Mouse (Mus musculus) induced T-regulatory cell, adult 2 months (primary cell): ENCODE measurements around the gene Ngf.

Source experiments
- DNase-seq: peaks from one replicate; pipeline ENCODE4 v3.0.0-alpha.2; 2012; ENCODE audit warnings: low read depth

Gene Ngf

DNA sequence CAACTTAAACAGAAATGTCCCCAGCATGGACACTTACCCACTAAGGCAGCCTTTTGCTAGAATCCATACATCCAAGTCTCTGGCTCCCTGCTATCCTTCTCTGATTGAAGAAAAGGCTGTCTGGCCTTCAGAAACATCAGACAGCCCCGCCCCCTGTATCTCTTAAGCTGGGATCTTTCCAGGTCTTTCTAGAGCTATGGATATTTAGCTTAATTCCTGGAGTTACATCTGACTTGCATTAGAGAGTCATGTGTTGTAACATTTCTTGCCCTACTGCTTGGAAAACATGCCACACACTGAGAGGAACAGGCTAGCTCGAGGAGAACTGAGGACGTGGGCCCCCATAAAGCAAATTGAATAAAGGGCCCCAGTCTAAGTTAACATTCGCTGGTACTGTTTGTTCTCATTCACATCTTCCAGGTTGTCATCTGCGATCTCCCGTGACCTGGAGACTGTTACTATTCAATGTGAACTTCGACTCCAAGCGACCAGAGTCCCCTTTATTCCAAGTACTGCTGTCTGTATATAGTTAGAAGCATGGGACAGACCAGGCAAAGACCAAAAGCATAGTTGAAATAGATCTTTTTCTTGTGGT, 38.0 kb downstream of the Ngf start:
- DNase-seq: no peak

DNA sequence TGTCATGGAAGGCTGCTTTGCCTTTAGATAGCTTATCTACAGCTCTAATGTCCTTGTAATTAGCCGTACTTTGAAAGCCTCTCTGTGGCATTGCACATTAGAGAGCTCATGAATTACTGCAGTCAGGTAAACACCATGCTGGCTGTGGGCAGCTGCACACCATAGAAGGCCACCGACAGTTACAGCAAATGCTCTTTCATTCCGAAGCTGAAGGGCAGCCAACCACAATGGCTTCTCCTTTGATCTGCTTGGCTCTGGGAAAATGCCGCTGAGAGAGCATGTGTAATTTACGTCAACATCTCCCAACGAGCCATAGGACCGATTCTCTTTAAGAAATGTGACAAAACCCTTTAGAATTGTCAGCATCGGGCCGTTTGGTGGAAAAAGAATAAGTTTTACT, 38.7 kb downstream of the Ngf start:
- no peak for DNase-seq

DNA sequence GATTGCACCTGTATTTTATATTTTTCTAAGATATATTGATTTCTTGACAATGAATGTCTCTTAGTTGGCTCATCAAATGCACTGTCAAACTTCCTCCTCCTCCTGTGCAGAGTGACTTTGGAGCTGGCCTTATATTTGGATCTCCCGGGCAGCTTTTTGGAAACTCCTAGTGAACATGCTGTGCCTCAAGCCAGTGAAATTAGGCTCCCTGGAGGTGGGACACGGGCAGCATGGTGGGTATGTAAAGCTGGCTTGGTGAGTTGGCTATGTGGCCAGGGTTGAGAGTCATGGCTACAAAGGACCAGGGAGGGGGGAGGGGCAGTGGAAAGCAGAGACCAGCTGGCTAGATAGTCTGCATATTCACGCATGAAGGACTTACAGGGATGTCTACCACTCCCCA, 39.9 kb downstream of the Ngf start:
- no peak for DNase-seq

DNA sequence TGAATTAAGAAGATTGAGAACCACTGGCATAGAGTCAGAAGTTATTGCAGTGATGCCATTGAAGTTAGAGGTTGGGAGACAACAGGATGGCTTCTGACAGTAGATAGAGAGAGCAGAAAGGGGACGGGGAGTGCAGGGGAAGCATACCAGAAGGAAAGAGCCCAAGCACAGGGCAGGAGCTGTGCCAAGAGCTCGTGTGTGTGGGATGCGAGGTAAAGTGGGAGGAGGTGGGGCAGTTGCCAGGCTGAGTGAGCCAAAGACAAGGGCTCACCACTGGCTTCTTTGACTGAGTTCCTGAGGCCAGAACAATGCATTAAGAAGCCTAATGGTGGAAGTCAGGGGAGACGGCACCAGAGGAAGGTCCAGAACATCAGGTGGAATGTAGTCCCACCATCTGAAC, 47.2 kb downstream of the Ngf start:
- no peak for DNase-seq

DNA sequence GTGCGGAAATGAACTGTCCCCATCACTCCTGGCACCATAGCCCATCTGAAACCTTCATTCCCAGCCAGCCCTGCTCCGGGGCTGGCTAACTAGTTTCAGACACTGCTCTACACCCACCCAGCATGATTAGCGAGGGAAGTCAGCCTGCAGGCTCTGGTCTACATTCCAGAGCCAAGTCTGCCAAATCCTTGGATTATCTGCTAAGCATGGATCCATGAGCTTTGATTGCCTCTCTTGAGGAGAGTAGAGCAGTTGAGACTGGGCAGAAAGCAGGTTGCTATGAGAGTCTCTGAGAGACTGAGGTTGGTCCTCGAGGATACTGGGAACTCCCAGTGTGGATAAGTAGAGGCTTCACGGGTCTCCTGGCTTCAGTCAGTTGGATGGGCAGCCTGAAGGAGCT, 51.3 kb downstream of the Ngf start:
- no peak for DNase-seq

DNA sequence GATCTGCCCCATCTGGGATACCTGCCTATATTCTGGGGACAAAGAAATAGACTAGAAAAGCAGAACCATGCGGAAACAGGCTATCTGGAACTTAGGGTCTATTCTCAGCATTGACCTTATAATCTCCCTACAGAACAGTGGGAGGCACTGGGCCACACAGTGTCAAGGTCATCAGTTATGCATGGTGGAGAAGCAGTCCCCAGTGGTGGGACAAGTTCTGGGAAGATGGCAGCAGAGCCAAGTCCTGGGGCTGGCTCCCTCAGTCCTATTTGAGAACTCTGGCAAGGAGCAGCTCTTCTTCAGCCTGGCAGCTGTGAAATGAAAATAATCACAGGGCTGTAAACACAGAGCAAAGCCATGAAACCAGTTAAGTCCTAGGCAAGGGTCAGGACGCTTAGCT, 54.0 kb downstream of the Ngf start:
- no peak for DNase-seq

DNA sequence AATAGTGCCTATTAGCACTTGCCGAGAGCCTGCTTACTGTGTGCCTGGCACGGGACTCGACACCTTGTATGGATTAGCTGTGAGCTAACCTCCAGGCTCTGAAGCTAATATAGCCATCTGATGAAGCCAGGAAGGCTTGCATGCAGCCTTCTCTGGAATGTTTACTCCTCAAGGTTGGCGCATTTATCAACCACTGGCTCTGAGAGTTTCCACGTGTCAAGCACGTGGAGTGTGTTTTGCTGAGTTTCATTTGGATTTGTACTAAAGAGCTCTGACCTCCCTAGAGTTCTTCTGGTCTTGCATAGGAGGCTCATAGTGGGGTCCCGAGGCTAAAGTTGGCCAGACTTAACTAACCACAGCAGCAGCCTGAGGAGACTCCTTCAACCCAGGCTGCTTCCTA, 55.2 kb downstream of the Ngf start:
- no peak for DNase-seq

DNA sequence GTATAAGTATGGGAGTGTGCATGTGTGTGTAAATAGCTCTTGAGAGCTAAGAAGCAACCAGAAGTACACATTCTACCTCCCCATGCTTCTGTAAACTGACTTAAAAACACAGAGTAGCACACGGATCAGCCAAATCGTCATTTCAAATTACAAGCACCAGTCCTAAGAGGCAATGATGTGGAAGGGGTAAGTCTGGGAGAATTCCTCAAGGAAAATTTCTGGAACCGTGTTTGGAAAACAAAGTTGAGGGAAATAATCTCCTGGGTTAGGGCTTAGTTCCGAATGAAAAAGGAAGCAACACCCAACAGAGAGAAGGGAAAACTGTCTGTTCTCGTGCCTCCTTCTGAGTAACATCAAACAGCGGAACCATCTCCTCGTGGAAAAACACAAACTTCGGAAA, 56.1 kb downstream of the Ngf start:
- DNase-seq: no peak

DNA sequence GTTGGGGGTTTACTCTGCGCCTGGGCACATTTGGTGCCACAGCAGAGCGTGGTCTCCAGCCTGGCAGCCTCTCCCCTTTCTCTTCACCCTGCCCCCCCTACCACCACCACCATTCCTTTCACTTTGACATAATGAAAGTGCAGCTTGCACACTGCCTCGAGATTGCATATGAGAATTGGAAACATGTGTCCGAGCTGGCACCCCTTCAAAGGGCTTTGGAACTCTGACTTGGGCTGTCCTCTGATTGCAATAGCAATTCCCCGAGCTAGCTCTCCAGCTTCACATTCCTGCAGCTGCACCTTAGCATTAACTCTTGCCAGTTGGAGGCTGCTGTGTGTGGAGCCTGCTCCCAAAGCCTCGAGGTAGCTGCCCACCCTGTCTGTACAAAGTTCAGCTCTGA, 56.8 kb downstream of the Ngf start:
- DNase-seq: no peak

DNA sequence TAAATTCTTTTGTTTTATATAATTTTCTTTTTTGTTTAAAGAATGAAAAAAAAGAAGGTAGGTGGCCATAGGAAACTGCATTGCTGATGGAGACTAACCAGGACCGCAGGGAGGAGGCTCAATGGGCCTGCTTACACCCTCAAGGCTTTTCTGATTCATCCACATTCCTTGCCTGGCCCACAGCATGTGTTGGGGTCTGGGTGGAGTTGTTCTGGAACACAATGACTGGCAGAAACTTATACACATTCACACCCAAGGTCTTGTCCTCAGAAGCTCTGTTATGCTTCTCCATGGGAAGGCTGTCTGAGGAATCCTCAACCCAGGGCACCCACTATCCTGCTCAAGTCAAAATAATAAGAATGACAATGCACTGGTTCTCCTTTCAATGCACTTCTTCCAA, 65.0 kb downstream of the Ngf start:
- DNase-seq: no peak

DNA sequence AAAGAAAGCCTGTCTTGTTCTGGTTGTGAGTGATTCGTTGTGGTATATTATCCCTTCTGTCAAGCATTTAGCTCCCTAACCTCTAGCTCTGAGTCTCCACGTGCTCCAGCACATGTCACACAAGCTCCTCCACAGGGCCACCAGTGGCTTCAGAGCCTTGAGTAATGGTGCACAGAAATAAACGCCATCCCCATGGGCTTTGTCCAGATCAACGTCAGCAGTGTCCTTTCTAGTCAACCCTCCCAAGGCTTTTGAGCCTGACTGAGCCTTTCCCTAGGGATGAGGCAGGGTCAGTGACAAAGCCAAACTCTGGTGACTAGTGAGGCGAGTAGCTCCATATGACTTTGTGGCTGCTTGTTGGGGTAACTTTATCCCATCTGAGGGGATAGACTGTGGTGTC, 73.9 kb downstream of the Ngf start:
- no peak for DNase-seq

DNA sequence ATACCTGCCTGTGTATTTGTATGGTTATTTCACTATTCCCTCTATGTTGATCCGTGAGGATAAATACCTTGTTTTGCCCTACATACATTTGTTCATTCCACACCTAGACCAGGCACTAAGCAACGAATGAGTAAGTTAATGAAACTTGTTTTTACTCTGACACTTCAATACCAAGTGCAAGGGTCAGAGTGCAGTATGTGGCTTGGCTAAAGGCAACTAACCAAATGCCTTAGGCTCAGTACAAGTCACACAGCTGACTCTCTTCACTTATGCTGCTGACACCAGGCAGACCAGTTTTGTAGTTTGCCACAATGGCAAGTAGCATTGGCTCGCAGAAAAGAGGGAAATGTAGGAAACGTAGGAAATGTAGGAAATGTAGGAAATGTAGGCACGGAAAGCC, 77.8 kb downstream of the Ngf start:
- no peak for DNase-seq

DNA sequence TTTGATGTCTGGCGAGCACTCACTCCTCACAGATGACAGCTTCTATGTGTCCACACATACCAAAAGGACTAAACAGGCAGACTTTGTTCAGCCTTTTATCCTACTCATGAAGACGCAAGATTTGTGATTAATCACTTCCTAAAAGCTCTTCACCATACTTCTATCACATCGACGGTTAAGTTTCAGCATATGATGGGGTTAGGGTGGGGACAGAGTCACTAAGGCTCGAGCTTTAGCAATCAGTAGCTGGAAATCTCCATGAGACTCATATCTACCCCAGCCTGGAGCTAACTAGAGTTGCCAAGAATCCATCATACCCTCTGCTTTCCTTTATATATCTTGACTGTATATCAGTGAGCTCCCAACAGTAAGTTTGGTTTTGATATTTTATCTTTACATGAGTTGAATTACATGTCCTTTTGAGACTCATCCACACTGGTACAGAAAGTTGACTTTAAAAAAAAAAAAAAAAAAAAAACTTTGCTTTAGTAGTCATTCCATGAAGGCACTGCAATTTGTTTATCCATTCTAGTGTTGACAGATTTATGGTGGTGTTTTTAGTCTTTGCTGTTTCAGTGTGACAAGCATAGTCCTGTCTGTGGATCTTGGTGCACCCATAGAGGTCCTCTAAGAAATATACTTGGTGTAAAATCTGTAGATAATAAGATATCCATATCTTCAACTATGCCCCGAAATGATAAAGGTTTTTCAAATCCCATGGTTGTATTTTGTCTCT, 84.4 kb downstream of the Ngf start:
- no peak for DNase-seq

DNA sequence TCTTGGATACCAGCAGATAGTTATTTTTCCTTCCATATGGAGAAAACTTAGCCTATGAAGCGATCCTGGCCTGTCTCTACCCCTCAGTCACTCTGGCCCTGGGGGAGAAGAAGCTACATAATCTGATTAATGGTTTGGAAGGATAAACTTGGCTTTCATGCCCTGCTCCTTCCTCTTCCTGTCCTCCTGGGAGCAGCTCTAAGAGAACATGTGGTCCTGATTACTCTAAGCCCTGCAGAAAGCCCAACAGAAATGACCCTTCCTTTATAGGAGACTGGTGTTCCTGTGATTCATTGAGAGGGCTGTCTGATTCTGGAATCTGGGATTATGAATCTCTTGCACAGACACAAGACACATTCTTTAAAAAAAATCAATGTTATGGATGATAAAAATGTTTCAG, 86.4 kb downstream of the Ngf start:
- no peak for DNase-seq

DNA sequence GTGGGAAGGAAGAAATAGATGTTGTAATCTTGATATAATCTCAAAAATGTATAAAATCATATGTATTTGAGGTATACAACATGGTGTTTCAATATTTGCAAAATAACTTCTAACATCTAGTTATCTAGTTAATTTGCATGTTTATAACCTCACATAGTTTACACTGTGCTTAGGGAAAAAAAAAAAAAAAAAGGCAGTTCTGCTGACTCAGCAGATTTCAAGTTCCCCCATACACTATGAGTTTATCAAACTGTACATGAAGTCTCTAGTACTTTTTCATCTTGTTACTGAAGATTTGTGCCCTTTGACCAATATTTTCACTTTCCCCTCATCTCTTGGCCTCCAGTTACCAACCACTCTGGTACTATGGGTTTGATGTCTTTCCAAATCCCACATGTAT, 86.9 kb downstream of the Ngf start:
- no peak for DNase-seq
